Mouse (Mus musculus) gastrocnemius, postnatal 25 days (tissue): ENCODE results near the gene Tmem87a. TPM values are rescaled to one million over a fixed set of nuclear protein-coding genes. Genes with fewer than 3 reads are reported as not detected.

ENCODE experiments used
- DNase-seq: peaks from one replicate; pipeline ENCODE4 v3.0.0; 2022
- long read RNA-seq, 2 experiments: library from polyadenylated mRNA; stranded (forward); transcript quantifications; one replicate each; pipeline ENCODE4 v2.0.0; 2021
- total RNA-seq, 2 experiments: library from RNA; stranded (reverse); gene quantifications; 1 replicate in 1 of 2; 2 replicates in 1 of 2; pipeline ENCODE4 v1.2.3; 2021

Tmem87a gene
- total RNA-seq: 10 to 100 TPM; 27.9 to 34.9 TPM
- long read RNA-seq, experiment 1, transcript Tmem87a-201 (20 exons, 2,874 nt): major isoform, 13 of 27 reads
- long read RNA-seq, experiment 1, partial matches to known transcripts: 0 of 27 reads
- long read RNA-seq, experiment 1, other reads (novel, unspliced or antisense): 14 of 27 reads
- long read RNA-seq, experiment 2, transcript Tmem87a-201 (20 exons, 2,874 nt): major isoform, 22 of 36 reads
- long read RNA-seq, experiment 2, partial matches to known transcripts: 1 of 36 reads
- long read RNA-seq, experiment 2, other reads (novel, unspliced or antisense): 12 of 36 reads

DNA sequence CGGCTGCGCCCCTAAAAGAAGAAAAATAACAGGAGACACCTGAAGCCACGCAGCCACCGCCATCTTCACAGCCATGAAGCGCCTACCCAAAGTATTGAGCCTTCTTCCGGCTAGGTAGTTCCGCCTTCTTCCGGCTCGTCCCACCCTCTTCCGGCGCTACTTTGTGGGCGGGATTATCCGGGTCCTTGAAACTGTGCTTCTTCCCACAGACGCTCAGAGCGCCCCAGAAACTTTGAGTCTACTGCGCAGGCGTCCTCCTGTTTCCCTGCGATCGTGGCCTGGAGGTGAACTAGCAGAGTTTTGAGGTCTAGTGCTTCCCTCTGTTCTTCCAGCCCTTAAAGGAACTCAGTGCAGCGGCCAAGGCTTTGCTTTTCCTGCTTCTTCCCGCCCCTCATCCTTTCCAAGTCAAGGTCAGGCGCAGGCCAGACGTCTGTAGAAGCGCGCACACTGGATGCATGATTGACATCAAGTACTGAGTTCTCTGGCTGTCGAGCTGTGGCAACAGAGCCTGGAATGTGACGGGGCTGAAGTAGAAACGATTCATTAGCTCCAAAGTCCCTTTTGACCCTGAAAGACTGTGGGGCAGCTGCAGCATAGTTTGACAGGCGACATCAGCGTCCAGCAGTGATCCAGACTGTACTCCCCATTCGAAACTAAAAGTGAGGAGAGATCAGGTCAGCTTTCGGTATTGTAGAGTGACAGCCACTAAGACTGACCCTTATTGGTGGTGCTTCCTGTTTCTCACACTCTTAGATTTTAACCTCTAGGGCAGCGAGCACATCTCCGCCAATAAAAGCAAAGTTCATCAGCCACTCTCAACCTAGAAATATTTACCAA is at the start of gene Tmem87a:
Gene Tmem87a (minus strand): TSS at position 128 of the 837 bp plus-strand sequence.
- peak; percentile 94 for DNase-seq

DNA sequence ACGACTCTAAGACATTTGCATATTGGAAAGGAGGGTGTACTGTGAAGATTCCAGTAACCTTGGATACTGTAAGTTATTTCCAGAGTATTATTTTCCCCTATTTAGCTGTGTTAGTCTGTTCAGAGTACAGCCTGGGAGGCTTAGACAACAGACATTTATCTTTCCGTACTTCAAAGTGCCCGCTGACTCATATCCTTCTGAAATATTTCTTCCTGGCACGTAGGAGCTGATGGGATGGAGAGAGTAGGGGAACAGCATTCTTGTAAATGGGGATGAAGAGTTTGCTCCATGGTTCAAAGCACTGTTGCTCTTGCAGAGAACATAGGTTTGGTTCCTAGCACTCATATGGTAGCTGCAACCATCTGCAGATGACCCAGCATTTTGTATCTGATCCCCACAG is 48.7 kb upstream of the Tmem87a start:
- no peak for DNase-seq

DNA sequence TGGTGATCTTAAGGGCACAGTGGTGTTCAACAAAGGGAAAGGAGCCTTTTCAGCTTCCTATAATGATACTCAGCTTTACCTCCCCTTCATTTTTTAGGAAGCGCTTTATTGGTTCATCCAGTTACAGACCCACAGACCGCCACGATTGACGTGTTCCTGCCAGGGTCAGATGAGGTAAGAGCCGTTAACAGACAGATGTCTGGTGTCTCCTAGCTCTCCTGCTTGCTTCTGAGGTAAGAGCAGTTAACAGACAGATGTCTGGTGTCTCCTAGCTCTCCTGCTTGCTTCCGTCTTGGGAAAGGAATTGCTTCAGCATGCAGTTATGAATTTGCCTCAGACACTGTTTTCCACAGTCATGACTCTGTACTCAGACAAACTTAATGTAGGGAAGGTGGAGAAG is 46.8 kb upstream of the Tmem87a start:
- DNase-seq: no peak

DNA sequence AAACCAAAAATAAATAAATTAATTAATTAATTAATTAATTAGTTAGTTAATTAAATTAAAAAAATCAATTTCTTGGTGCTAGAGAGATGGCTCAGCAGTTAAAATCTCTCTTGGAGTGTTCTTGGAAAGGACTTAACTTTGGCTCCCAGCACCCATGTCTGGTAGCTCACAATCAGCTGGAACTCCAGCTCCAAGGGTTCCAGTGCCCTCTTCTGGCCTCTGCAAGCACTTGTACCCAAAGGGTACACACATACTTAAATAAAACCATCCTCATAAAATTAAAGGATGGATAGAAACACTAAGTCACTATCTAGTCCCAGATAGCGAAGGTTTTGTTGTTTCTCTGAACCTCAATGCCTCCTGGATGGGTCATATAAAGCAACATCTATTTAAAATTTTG is 43.4 kb upstream of the Tmem87a start:
- no peak for DNase-seq

DNA sequence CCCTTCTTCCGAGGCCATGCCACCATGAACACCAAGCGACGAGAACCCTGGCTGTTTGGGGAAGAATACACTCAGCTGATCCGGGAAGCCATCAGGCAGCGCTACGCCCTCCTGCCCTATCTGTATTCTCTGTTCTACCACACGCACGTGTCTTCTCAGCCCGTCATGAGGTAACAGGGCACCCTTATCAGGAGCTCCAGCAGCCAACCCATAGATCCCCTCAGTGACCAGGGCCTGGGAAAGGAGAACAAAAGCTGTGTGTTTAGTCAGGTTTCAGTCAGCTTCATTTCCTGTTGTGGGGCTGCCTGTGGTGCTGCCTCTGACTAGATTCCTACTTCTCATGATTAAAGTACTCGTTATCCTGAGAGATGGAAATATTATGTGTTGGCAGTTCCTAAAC is 42.5 kb upstream of the Tmem87a start:
- no peak for DNase-seq

DNA sequence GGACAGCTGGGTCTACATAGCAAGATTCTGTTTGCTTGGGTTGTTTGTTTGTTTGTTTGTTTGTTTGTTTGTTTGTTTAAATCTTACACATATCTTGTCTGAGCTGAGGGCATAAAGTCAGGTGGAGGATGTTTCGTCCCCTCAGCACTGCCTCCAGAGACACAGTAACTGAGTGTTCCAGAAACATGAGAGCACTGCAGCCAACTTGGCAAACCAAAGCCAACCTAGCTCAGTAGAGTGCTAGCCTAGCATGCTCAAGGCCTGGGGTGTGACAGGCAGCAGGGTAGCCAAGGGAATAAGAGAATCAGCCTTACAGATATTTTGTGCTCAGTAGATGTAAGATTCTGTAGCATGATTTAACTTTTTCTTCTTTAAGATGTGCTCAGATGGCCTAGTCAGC is 40.6 kb upstream of the Tmem87a start:
- DNase-seq: peak; percentile 47

DNA sequence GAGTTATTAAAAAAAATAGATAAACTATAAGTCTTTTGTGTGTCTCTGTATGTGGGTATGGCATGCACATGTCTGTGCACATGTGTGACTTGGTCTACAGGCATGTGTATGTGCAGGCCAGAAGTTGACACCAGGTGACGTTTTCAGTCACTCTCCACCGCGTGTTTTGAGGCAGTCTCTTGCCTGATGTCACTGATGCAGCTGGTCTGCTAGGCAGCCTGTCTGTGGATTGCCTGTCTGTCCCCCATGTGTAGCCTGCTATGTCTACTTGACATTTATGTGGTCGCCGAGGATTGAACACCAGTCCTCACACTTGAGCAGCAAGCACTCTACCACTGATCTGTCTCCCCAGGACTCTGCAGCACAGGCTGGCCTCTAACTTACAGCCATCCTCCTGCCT is 20.5 kb upstream of the Tmem87a start:
- DNase-seq: no peak

DNA sequence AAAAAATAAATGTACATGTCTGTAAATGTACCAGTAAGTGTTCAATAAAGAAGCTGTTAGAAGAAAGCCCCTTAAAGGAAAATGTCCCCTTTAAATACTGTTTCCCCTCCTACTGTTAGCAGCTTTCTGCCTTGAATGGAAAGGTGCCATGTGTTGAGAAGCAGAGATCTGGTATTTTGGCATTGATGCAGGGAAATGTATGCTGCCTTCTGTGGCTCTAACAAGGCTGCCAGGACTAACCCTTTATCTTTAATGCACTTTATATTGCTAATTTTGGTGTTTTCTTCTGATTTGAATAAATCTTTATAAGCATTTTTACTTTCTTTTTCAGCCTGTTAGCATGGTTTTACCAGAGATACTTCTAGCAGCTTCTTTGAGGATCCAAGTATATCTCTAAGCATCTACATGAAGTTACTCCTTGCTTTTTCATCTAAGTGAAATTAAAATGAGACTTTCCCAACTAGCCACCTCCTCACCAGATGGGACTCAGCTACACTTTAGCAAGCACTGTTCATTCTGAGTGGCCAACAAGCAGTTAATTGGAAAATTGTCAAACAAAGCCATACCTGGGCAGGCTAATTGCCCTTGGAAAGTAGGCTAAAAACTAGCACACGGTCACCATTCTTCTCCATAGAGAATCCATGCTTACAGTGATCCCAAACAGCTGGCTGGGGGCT is 11.0 kb upstream of the Tmem87a start:
- no peak for DNase-seq

DNA sequence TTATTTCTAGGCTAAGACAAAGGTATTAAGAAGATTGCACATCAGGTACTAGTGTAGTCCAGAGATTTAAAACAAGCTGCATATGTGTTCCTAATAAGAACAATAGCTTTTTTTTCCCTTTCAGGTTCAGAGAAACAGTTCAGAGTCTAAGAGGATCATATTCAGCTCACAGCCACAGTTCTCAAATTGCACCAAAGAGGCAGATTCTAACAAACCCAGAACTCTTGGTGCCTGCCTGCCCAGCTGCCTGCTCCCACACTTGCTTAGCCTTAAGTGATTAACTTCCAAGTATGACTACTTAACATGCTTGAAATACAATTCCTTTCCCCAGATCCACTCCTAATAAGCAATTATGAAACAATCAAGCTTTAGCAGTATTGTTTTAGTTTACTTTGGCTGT is 10.2 kb upstream of the Tmem87a start:
- DNase-seq: no peak

DNA sequence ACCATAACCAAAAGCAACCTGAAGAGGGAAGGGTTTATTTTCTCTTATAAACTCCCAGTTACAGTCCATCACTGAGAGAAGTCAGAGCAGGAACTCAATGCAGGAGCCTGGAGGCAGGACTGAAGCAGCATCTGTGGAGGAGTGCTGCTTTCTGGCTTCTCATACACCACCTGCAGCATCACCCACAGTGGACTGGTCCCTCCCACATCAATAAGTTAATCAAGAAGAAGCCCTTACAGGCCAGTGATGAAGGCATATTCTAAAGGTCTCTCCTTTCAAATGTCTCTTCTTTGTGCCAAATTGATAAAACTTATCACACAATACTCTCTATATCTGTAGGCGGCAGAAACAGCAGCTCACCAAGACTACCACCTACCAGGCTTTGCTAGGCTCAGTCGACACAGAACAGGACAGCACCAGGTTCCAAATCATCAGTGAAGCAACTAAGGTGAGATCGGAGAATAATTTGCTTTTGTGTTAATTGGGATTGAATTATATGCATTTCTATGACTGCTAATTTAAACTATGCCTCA is 7.2 kb upstream of the Tmem87a start:
- DNase-seq: no peak

DNA sequence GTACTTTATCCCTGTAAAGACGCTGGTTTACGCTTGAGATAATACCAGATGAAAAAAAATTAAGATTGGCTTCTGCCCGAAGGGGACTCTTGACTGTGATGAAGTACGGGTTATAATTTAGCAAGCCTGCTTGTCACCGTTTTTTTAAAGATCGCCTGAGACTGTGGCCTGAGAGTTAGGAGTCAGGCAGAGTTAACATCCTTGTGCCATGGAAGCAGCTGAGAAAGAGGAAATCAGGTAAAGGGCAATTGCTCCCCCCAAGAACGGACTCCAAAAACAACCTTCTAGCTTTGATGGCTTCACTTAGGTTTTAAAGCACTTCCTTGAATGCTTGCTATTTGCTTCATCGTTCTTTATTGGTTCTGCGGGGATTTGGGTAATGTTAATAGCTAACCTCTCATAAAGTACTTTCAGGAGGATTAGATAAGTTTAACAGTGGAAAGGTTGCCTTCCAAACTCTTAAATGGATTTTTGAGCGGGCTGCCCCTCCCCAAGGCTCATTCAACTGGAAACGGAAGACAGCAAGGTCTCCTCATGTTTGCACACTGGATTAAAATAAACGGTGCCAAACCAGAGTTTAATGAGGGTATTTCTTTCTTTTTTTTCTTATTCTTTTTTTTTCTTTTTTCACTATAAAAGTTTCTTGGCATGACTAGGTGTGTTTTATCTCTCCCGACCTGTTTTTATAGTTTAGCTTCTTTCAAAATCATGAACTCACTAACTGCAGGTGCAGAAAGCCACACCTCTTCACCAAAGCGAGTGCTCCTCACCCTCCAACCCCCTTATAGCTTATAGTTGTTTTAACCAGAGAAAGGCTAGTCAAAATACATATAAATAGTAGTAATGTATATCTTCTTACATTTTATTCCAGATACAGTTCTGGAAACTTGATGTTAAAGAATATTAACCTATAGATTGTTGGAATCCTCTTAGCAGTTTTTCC is 1.2 kb upstream of the Tmem87a start:
- no peak for DNase-seq

DNA sequence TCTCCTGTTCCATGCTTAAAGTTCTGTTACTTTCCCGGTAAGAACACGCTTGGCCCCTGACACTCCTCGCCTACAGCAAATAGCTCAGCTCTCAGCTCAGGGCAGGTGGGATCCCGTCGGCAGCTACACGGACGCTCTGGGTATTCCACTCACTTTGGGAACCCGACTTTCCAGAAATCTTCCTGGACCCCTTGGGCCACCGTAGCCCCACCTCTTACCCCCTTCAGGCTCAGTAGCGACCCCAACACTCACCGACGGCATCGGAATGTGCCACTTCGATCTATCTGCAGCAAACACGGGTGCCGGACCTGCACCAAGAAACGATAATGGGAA is 294 bp downstream of the Tmem87a start, which contains the start of gene Ganc:
Gene Ganc (plus strand): TSS at position 244 of the 333 bp plus-strand sequence.
- DNase-seq: no peak

DNA sequence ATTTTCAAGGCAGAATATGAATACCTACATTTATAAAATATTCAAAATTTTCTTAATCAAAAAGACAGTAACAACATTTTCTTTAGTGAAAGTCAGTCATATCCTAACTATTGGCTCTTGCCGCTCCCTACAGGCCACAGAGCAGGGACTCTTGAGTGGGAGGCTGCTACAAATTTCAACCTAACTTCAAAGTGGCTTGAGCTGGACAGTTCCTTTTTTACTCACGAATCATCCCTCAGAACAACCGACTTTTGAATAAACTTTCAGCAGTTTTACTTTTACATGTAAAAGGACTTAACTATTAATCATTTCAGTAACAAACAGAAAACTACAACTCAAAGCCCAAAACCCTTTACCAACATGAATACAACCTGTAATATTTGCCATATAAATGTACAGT is 1.1 kb downstream of the Tmem87a start:
- no peak for DNase-seq

DNA sequence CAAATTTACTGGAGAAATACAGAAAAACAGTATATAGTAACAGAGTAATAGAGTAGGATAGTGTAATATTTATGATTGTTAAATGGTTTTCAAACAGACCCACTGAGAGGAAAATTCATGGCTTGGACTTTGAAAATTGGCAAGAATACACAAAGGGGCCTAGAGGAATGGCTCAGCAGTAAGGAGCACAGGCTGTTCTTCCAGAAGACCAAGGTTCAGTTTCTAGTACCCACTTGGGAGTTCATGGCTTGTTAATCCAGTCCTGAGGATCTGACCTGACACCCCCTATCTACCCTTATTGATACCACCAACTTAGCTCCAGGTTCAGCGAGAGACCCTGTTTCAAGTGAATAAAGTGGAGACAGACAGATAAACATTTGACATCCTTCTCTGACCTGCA is 6.0 kb downstream of the Tmem87a start:
- DNase-seq: no peak

DNA sequence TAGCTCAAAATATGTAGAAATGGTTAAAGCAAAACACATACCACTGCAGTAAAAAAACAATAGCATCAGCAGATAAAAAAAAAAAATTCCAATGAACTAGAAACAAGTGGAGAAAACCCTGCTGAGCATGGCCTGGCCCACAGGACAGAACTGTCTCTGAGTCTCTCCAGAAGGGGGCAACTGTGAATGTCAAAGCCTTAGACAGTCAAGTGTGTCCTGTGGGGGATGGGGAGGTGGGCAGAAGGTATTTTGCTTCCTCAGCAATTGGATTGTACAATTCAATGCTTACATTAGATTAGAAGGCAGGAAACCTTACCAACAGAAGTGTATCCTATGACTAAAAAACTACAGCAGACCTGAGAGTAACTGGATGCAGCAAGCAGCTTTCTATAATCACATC is 11.5 kb downstream of the Tmem87a start:
- no peak for DNase-seq

DNA sequence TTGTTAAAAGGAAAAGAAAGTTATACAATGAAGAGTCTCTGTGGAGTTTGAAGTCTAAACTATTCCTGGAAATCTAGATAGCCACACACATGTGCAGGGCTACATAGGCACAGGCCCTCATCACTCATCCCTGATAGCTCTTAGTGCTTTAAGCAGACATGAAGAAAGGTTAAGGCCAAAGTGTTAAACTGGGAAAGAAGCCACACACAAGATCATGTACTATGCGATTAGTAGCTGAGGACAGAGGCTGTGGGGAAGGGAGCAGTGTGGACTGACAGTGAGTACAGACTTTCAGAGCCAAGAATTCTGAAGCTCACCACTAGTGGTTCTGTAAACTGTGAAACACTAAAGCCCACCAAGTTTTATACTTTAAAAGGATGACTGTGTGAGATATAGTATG is 13.0 kb downstream of the Tmem87a start:
- no peak for DNase-seq

DNA sequence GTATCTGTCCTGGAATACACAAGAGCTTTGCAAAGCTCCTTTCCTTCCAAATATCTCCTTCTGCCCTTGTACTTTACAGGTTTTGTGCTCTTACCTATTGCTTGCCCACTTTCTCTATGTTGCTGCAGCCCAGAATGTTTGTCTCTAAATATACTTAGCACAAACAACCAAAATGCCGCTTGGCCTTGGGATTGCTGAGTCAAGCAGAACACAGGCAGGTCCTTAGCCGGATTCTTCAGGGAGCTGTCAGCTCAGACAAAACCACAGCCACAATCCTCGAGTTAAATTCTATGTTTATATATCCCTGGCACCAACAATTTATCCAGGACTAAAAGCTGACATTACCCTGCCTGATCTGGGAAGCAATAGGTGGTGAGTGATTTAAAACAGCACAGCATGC is 14.5 kb downstream of the Tmem87a start:
- DNase-seq: no peak

DNA sequence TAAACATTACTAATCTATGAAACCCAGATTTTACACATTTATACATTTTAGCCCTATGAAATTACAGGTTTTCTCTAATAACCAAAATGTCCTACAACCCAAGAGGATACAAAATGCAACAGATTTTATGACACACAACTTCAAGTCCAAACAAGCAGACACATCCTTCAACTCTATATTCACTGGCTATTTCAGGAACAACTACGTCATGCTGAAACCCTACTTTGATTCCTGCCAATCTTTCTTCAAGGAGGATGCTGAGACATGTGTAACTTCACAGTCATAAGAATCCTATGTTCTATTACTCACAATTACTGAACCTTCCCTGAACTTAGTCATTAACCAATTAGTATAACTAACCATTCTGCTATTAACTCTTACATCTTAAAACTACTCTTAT is 16.6 kb downstream of the Tmem87a start:
- DNase-seq: no peak

DNA sequence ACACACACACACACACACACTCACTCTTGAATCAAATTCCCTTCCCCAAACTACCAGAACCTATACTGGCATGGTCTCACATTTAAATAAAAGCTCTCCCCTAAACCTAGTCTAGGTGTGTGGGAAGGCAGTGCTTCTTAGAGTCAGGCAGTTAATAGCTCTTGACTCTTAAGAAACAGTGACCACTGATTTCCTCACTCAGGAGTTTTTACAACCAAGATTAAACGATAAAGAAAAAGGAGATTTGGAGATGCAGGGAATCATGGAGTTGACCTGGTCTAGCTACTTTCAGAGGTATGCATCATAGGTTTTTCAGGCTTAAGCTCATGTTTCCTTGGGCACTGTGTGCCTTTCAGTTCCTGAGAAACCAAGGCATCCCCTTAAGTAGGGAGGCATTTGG is 17.6 kb downstream of the Tmem87a start:
- no peak for DNase-seq

DNA sequence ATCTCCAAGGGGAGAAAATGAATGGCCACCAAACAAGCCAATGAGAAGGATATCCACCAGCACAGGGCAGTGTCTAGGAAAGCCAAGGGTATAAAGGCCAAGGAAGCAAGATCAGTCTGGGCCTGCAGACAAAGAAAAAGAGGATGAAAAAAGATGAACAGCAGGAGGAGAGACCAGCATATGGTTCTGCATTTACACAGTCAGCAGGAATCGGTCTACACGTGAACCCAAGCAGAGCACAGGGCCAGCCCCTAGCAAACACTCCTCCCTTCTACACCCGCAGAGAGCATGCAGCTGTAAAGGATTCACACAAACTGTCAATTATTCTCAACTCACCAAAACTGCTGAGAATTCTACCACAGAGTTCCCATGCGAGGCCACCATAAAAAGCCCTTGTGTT is 30.1 kb downstream of the Tmem87a start:
- no peak for DNase-seq

DNA sequence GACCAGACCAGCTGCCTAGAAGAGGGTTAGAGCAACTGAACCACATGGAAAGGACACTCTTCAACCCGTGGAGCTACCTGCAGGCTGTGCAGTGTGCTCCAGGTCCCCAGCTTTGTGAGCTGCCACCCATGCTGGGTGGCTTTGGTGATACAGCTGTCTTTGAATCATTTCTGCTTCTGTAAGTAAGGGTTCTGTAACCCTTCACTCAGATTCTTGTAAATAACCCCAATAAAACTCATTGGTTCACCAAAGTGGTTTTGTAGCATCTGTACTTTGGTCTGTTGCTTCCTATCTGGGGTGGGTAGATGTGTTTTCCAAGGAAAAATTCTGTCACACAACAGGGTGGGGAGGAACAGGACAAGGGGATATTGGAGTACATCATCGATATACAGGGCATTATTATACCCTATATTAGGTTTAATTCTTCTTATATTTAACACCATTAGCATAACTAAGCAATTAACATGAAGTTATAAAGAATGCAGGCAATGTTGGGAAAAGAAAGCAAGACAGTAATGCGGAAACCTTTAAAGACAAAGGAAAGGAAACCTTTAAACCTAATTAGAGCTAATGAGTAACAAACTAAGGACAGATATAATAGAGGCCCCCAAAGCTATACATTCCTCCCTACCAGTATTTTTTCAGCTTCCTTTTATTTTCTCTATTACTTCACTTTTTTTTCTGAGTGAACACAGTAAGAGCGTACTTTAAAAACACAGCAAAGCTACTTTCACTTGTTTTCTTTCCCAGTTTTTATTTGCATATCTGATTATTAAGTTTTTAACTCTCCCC is 36.3 kb downstream of the Tmem87a start:
- DNase-seq: no peak
